Mouse (Mus musculus) heart, adult 9 months (tissue): ENCODE results near the gene Inafm1.
A peak's percentile ranks its signal among the peaks of the same experiment; 100 is the strongest.
"Not testable (repeated sequence)": the region's sequence is repeated elsewhere in the genome, so short reads cannot be mapped to it uniquely, and the experiment has no call there.

Experiments
- DNase-seq, 2 experiments: peaks; one replicate each; pipeline ENCODE4 v3.0.0; 2022; ENCODE audit warnings: low spot score in 2 of 2

Gene Inafm1

DNA sequence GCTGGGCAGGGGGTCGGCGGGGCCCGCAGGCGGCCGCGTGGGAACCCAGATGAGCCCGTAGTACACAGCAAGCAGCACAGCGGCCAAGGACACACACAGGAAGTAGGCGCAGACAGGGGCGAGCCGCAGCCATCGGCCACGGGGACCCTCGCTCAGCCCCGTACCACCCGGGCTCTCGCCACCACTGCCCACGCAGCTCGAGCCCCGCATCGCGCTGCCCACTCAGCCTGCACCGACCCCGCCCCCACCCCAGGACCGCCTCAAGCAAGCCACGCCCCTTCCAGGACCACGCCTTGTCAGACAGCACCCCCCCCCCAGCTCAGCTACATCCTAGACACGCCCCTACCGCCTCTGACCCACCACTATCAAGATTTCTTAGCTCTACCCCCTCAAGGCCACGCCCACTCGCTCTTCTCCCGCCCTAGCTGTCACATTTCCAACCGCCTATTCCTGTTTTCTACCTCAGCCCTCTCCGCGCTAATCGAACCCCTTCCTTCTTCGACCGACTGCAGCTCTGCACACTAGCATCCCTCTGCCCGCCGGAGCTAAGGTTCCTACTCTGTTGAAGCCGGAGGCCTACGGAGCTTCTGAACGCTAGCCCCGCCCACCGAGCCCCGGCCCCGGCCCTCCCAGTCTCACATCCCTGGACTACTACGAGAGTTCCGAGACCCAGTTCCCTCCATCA, at the start of gene Inafm1:
Gene Inafm1 (minus strand): TSS at position 537 of the 685 bp plus-strand sequence.
- DNase-seq: peak; percentile 83 to 85

DNA sequence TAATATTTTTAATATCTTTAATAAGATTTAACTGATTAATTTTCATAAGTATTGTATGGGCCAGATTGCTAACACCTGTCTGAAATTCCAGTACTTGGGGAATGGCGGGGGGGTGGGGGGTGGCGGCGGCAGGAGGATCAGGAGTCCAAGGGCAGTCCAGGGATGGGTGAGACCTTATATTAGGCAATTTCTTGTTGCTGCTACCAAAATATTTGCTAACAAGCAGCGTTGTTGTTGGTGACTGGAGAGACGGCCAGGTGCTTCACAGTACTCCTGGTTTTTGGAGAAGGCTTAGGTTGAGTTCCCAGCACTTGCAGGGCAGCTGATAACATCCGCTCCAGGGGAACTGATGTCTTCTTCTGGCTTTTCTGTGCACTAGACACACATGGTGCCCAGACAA, 47.1 kb upstream of the Inafm1 start:
- DNase-seq: no peak

DNA sequence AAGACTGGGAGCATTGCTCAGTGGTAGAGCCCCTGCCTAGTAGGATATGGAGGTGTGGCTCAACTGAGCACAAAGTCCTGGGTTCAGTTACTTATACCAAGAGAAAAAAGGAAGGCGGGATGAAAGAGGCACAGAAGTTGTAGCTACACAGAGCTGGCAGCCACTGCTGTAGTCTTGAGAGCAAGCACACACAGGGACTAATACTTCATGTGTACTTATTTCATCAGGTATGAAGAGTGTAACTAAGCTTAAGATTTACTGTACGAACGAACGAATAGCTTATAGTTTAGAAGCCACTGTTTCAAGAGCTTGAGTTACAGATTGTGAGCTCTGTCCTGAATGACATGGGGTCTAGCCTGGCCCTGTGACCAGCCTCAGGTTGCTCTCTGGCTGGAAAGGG, 45.8 kb upstream of the Inafm1 start:
- DNase-seq: no peak

DNA sequence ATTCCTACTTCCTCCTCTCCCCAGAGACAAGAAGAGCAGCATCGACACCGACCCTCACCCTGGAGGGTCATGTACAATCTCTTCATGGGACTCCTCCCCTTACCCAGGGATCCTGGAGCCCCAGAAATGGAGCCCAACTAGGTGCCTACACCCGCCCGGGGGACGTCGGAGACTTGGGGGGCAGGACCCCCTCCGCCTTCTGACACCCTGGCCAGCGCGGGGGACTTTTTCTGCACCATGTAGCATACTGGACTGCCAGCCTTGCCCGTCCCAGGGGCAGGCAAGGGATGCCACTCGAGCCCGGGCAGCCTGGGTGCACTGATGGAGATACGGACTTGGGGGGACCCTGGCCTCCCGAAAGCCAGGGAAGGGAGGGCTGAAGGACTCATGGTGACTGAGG, 43.7 kb upstream of the Inafm1 start:
- DNase-seq: no peak

DNA sequence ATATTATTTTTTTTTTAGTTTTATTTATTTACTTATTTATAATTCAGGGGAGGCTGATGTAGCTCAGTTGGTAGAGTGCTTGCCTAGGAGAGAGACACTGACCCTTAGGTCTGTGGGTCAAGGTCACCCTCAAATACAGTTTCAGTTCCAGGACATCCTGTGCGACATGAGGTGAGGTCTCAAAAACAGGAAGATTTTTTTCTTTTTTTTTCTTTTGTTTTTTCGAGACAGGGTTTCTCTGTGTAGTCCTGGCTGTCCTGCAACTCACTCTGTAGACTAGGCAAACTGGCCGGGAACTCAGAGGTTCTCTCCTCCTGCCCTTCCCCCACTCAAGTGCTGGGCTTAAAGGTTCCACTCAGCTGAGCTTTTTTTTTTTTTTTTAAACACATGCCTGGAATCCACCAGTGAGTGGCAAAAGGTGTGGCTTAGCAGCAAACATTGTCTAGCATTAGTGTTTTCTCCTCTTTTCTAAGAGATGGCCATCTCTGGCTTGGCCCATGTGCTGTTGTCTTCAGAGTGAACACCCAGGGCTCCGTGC, 41.9 kb upstream of the Inafm1 start:
- DNase-seq: no peak

DNA sequence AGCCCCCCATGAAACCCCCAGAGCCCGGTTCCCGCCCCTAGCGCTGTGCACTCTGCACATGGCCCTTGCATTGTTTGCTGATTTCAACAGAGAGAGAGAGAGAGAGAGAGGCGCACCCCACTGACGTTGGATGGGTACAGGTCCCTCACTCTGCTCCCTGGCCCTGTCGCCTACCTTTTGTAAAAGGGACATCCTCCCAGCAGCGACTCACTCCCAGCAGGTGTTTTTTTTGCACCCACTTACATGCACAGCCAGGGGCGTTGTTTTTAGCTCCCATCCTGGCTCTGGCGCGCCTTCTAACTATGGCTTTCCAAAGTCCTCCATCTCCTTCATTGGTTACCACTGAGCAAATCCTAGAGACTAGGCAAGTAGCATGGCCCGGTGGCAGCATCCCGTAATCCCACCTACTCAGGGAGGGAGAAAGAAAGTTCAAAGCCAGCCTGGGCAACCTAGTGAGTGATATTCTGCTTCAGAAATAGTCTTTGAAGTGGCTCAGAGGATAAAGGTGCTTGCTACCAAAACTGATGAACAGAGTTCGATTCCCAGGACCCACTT, 40.9 kb upstream of the Inafm1 start:
- no peak for DNase-seq

DNA sequence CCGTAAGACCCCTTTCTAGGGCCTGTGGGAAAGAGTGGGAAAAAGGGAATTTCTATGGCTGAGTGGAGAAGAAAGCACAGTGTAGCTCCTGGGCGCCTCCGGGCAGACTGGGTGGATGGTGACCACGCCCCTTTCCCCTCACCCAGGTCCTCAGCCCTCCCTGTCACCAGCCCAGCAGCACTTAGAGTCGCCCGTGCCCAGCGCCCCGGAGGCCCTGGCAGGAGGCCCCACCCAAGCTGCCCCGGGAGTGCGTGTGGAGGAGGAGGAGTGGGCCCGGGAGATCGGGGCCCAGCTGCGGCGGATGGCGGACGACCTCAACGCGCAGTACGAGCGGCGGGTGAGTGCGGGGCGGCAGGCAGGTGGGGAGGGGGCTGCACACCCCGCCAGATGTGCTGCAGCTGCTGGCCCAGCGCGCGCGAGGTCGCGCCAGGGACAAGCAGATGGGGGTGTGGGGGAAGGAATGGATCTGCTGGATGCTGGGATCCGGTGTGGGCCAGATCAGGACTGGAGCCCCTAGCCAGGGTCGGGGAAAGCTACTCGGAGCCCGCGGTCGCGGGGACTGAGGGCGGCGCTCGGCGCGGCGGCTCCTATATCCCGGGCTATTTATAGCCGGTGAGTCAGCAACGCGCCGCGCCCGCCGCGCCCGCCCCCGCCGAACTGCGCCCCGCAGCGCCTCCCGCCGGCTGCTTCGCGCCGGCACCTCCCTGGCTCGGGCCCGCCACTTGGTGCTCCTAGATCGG, 40.2 kb upstream of the Inafm1 start:
- peak; percentile 88 to 93 for DNase-seq

DNA sequence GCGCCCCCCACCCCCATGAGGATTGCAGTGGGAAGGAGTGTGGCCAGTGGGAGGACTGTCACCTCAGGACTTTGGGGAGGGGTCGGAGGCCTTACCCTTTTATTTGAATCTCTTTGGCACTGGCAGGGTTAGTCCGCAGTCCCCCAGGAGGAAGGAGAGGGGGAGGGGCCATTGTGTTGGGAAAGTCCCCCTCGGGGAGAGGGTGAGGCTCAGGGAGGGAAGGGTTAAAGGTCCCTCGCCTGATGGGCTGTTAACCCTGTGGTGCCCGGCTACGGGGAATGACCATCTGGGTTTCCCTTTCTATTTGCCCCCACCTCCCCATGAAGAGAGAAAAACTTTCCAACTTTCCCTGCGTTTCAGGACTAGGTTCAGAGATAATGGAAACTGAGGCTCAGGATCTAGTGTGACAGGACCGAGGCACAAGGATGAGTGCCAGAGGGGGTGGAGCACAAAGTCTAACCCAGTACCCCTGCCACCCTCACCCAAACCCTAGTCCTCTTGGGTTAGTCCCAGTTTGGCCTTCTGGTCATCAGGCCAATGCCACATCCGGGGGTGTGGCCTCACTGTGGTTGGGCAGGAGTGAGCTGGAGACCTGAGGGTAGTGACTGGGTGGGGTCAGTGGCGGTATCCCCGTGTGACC, 39.4 kb upstream of the Inafm1 start:
- peak; percentile 86 to 89 for DNase-seq

DNA sequence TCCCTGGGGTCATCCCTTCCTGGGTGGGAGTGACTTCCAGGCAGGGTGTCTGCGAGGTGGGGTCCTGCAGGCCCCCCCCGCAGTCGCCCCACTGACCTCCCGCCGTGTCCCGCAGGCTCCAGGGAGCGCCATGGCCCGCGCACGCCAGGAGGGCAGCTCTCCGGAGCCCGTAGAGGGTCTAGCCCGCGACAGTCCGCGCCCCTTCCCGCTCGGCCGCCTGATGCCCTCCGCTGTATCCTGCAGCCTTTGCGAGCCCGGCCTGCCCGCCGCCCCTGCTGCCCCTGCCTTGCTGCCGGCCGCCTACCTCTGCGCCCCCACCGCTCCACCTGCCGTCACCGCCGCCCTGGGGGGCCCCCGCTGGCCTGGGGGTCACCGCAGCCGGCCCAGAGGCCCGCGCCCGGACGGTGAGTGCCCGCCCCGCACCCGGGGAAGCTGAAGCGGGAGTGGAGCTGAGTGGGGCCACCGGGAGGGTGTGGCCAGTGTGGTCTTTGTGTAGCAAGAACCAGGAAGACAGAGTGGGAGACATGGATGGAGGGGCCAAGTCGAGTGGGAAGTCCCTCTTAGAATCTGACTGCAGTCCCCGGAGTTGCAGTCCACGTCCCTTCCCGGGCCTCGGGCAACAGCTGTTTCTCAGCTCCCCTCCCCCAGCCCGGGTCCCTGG, 38.7 kb upstream of the Inafm1 start:
- peak; percentile 65 to 73 for DNase-seq

DNA sequence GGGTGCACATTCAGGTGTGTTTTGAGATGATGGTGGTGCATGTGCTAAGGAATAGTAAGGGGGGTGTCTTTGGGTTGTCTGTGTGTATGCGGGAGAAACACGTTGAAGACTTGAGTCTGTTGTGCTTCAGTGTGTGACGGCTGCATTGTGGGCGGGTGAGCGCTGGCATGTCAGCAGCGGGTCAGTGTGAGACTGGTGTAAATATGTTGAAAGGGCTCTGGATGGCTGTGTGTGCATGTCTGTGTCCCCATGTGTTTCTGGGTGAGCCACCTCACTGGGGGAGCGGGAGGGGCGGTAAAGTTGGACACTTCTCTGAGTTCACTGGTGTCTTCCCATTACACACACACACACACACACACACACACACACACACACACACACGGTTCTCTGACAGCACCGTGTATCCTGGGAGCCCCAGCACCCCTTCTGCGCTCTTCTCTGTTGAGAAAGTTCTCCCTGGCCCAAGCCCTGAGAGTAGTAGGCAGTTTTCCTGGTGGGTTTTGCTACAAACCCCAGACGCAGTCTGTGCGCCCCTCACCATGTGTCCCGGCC, 38.1 kb upstream of the Inafm1 start:
- peak; percentile 47 to 57 for DNase-seq

DNA sequence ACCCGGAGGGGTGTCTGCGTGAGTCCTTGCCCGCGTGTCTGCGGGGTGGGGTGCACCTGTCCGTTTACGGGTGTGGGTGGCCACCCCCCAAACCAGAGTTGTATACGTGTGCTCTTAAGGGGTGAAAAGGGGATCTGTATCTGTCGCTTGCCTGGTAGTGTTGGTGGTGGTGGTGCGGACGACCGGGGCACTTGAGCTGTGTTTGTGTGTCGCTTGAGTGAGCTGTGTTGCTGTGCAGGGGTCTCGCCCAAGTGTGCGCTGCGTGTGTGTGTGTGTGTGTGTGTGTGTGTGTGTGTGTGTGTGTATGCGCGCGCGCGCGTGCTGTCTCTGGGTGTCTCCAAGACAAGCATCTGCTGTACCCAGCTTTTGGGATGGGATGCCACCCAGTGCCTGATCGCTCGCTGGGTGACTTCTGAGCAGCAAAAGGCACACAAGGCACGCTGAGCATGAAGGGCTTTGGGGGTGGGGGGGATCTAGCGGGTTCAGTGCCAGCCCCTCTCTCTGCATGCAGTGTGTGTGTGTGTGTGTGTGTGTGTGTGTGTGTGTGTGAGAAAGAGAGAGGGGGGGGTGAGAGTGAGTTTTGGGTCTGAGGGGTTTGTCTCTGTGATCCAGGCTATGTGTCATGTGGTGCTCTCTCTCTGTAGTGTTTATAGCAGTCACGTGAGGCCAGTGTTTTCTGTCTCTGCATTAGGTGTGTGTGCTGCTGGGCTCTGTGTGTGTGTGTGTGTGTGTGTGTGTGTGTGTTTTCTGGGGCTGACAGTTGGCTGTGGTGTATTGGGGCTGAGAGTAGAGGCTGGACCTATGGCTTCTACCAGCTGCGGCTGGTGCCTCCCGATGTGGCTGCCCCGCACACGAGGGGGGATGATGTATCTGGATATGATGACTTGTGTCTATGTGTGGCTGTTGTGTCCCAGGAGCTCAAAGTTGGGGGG, 37.4 kb upstream of the Inafm1 start:
- no peak for DNase-seq

DNA sequence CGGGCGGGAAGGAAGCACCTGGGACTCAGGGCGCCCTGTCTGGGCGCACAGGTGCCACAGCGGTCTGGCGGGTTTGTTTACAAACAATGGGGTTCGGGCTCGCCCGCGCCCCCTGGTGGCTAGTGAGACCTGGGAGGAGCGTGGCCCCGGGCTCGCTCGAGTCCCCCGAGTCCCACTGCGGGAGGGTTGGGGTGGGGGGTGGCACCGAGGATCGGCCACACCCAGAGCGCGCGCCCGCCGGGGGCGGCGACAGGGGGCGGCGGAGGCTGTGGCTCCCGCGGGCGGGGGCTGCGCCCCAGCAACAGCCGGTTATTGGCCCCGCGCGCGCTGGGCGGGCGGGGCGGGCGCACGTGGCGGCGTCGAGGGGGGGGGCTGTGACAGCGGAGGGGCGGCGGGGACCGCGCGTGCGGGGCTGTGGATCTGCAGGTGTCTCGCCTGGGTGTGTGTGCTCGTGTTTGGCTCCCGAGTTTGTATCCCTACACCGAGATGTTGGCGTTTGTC, 36.7 kb upstream of the Inafm1 start:
- DNase-seq: peak; percentile 81 to 87

DNA sequence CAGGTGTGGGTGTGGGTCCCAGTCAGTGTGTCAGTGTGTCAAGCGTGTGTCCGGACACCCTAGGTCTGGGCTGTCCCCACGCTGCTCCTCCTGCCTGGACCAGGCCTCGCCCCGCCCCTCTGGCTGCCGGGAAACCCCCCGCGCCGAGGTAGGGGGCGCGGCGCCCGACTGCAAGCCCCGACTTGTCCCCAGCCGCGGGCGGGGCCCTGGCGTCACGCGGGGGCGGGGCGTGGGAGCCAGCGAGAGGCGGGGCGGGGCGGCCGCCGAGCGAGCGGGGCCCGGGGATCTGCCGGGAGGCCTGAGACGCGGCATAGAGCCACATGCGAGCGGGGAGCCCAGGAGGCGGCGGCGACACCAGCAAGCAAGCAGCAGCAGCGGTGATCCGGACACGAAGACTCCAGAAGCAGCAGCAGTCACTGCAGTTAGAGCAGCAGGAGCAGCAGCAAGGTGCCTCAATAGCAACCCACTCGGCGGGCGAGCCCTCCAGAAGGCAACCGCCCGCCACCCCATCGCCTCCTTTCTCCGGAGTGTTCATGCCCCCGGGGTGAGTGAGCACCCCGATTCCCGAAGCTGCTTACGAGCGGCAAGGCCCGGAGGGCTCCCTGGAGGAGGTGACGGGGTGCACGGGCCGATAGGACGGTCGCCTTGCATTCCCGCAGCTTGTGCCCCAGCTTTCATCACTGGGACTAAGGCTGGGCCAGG, 36.1 kb upstream of the Inafm1 start:
- peak; percentile 85 to 90 for DNase-seq

DNA sequence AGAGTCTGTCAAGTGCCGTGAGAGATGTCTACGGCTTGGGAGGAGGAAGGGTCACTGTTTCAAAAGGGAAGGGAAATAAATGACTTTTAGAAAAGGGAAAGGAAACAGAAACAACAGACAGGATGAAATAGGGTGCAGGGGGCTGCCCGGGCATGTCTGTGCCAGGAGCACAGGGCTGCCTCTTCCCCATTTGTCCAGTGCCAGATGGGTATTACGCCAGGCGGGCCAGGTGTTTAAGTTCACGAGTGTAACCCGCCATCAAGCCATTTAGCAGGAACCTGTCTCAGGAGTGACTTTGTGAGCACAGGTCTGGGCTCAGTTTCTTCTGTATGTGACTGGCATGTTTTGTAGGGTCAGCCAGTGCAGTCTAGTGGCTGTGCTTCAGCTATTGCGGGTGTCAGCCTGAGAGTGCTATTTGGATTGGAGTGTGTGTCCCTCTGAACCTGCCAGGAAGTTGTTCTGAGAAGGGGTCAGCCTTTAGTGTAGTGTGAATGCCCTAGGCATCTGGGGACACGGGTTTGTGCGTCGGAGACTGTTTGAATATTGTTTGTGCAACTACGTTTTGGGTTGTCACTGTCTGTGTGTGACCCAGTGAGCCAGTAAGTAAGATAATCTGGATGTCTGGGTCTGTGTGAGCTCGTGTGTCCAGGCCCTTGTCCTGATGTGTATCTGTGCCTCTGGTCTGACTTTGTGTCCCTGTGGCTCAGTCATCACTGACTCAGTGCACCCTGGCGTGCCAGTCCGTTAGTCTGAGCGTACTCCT, 35.3 kb upstream of the Inafm1 start:
- no peak for DNase-seq

DNA sequence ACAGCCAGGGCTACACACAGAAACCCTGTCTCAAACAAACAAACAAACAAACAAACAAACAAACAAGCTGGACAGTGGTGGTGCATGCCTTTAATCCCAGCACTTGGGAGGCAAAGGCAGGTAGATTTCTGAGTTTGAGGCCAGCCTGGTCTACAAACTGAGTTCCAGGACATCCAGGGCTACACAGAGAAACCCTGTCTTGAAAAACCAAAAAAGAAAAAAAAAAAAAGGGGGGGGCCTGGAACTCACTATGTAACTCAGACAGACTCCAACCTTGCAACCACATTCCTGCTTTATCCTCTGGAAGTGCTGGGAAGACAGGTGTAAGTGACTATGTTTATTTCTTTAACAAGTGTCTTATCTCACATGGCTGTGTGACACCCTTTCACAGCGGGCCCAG, 34.7 kb upstream of the Inafm1 start, which contains the start of gene Bbc3:
Gene Bbc3 (plus strand): TSS at position 301 of the 400 bp plus-strand sequence.
- not testable (repeated sequence) for DNase-seq

DNA sequence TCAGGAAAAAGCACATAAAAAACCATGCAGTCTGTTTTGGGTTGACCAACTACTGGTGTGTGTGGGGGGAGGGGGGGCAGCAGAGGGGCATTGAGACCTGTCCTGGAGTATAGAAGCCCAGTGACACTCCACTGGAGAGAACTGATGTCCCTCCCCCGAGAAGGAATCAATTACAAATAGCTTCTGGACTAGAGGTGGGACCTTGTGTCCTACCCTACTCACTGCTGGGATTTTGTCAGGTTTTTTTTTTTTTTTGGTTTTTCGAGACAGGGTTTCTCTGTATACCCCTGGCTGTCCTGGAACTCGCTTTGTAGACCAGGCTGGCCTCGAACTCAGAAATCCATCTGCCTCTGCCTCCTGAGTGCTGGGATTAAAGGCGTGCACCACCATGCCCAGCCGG, 33.7 kb upstream of the Inafm1 start:
- not testable (repeated sequence) for DNase-seq

DNA sequence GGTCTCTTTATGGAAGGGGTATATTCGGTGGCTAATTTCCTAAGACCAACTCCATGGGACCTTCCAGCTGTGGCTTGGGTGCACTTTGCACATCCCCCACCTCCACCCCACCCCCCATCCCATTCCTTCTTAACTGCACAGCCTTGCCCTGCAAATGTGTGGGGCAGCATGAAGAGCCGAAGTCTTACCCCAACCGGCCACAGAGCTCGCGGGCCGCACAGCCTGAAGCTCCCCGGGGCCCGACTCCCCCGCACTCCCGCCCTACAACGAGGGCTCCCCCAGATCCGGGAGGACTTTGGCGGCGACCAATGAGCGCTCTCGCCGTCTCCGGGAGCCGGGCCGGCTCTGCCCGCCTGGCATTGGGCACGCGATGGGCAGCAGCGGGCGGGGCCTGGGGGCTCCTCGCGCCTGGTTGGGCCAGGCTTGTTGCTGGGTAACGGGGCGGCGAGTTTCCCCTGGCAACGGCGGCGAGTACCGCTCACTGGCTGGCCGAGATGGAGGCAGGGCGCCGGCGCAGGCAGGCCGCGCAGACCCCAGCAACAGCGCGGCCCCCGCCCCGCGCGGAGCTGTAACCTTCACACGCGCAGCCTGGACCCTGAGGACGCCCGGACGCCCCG, 26.1 kb upstream of the Inafm1 start:
- DNase-seq: peak; percentile 82 to 85

DNA sequence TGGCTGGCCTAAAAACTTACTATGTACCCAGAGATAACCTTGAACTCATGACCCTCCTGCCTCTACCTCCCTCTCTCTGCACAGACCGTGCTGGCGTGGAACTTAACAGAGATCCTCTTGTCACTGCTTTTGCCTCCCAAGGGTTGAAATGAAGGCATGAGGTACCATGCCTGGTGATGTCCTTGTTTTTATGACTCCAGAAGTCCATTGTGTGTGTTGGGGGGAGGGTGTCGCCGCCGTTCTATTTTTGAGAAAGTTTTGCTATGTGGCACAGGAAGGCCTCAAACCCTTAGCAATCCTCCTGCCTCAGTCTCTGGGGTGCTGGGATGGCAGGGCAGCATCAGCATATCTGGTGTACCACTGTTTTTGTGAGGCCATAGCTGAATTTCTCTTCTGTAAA, 25.5 kb upstream of the Inafm1 start:
- no peak for DNase-seq
